Mouse (Mus musculus) forebrain, embryonic 10.5 days (tissue): ENCODE results near the gene Phf20. TPM values are rescaled to one million over a fixed set of nuclear protein-coding genes. Genes with fewer than 3 reads are reported as not detected.

ENCODE experiments used
- DNase-seq: peaks from one replicate; pipeline ENCODE4 v3.0.0-alpha.2; 2017; ENCODE audit warnings: low spot score; ENCODE audit errors: extremely low spot score
- H3K27ac ChIP-seq: fragments of 300-500 bp; sonication (generic); 2 replicates; pipeline ENCODE4 v1.5.1; 2016; ENCODE audit warnings: mild to moderate bottlenecking
- H3K27me3 ChIP-seq: fragments of 300-500 bp; sonication (generic); 2 replicates; pipeline ENCODE4 v1.6.1; 2016; ENCODE audit warnings: mild to moderate bottlenecking; ENCODE audit not compliant: poor library complexity, severe bottlenecking
- H3K36me3 ChIP-seq: fragments of 300-500 bp; sonication (generic); replicated peaks from 2 replicates; pipeline ENCODE4 v1.6.1; 2016; ENCODE audit warnings: mild to moderate bottlenecking, moderate library complexity
- H3K4me1 ChIP-seq: fragments of 300-500 bp; sonication (generic); 2 replicates; pipeline ENCODE4 v1.6.1; 2016
- H3K4me3 ChIP-seq: fragments of 300-500 bp; sonication (generic); 2 replicates; pipeline ENCODE4 v1.5.1; 2016; ENCODE audit warnings: mild to moderate bottlenecking, moderate library complexity
- H3K9me3 ChIP-seq: fragments of 300-500 bp; sonication (generic); 2 replicates; pipeline ENCODE4 v1.6.1; 2016; ENCODE audit warnings: mild to moderate bottlenecking, moderate library complexity
- WGBS: fragments of 180-500 bp; shearing (Covaris S2); methylation state at CpG from one replicate; pipeline ENCODE4 v1.1.7; 2016; 5-methylcytosine and 5-hydroxymethylcytosine counted together
- microRNA-seq: library from miRNA; unstranded; fragments of <30 nt; microRNA quantifications from one replicate; pipeline ENCODE4, GENCODE M21; 2017
- polyA plus RNA-seq: library from polyadenylated mRNA; unstranded; fragments of >200 nt; fragmentation: Nextera tagmentation; extraction: Ambion mirVana; gene quantifications from 2 replicates; pipeline ENCODE4 v1.2.1, GENCODE M21; 2016

Phf20 gene
- polyA plus RNA-seq, 1 experiment from 2014 or later: 71.6 TPM

DNA sequence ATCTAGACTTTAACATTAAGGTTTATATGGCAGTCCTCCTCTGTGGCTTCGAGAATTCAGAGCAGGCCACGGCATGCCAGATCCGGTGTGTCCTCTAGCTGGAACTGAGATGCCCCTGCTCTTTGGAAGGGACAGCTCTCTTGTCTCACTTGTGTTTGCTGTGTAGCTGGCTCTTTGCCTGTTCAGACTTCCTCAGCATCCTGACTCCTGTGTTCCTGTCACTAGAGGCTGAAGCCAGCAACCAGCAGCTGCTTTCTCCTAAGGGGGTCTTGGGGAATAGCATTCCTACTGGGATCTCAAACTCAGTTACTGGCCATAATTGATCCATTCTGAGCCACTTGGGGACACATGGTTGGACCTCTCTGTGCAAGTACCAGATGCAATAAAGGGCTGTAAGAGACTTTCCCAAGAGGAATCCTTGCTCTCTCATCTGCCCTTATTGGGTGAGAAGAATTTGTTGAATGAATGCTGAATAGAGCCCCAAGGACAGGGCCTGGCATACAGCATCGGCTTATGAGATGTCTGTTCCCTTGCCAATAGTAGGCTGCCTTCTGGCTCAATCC, 153.1 kb downstream of the Phf20 start:
- 92% methylated on average over 4 of the region's 4 CpGs for WGBS
- H3K4me1 ChIP-seq: peaks cover 8% of the 10 kb centered on the region

DNA sequence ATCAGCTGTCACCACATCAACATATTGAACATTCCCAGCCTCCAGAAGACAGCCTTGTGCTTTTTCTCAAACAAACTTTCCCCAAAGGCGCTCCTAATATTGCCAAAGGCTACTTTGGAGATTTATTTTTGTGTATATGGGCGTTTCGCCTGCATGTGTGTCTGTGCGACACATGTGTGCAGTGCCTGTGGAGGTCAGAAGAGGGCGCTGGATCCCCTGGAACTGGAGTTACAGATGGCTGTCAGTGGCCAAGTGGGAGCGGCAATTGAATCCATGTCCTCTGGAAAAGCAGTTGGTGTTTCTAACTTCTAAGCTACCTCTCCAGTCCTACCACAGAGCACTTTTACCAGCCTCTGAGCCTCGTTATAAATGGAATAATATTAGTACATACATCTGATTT, 155.0 kb downstream of the Phf20 start:
- no peaks in the 10 kb centered on the region for H3K9me3 ChIP-seq
- WGBS: 79% methylated on average over 7 of the region's 7 CpGs
- H3K4me1 ChIP-seq: no peaks in the 10 kb centered on the region
- no peak overlapping the region for H3K27ac ChIP-seq
- H3K36me3 ChIP-seq: no peaks in the 10 kb centered on the region
- H3K27me3 ChIP-seq: no peaks in the 10 kb centered on the region
- H3K4me3 ChIP-seq: no peak overlapping the region
- DNase-seq: no peak

More for the DNA sequence above, 153.1 kb downstream of the Phf20 start:
- Histone ChIP-seq H3K9me3 (no peaks in the 10 kb centered on the region), H3K27me3 (no peaks in the 10 kb centered on the region), H3K36me3 (no peaks in the 10 kb centered on the region), H3K27ac (no peak overlapping the region), H3K4me3 (no peak overlapping the region)
- DNase-seq: no peak

DNA sequence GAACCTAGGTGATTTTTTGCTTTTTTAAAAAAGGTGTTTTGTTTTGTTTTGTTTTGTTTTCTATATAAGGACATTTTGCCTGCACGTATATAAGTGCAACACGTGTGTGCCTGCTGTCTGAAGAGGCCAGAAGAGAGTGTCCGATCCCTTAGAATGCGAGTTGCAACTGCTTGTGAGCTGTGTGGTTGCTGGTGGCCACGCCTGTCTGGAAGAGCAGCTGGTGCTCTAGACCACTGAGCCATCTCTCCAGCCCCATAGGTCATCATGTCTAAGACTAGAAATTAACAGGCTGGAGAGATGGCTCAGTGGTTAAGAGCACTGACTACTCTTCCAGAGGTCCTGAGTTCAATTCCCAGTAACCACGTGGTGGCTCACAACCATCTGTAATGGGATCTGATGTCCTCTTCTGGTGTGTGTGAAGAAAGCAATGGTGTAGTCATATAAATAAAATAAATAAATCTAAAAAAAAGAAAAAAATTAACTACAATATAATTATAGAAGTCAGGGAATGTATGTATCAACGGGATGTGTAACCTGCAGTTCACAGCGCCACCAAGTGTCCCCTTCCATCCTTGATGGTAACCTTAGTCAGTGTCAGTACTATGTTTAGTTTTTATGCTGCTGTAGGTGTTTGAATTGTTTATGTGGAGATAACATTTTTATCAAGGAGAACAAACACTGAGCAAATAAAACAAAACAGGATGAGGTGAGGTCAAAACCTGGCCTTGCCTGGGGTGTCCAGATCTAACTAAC, 156.3 kb downstream of the Phf20 start:
- Histone ChIP-seq H3K36me3 (no peaks in the 10 kb centered on the region), H3K4me3 (no peak overlapping the region), H3K27me3 (no peaks in the 10 kb centered on the region), H3K27ac (no peak overlapping the region), H3K4me1 (no peaks in the 10 kb centered on the region), H3K9me3 (no peaks in the 10 kb centered on the region)
- WGBS: 79% methylated on average over 8 of the region's 8 CpGs
- DNase-seq: no peak

DNA sequence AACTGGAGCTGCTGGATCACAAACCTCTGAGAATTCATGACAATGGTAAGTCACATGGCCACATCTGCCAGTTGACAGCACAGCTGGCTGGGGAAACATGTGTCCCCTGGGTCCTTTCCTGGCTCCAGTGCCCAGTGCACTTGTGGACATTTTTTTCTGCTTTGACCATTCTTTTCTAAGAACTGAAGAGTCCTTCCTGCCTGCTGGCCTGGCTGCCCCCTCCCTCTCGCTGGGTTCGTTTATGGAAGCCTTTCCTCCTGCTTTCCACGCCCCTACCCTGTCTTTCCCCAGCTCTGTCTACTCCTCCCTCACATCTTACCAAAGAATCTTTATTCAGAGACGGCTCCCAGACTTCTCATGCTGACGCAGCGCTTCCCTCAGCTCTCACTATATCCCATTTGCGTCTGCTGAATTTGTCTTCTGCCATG, 157.0 kb downstream of the Phf20 start:
- Histone ChIP-seq H3K4me3 (no peak overlapping the region), H3K4me1 (no peaks in the 10 kb centered on the region), H3K27ac (no peak overlapping the region), H3K27me3 (no peaks in the 10 kb centered on the region), H3K36me3 (no peaks in the 10 kb centered on the region), H3K9me3 (no peaks in the 10 kb centered on the region)
- DNase-seq: no peak
- WGBS: 60% methylated on average over 7 of the region's 7 CpGs

DNA sequence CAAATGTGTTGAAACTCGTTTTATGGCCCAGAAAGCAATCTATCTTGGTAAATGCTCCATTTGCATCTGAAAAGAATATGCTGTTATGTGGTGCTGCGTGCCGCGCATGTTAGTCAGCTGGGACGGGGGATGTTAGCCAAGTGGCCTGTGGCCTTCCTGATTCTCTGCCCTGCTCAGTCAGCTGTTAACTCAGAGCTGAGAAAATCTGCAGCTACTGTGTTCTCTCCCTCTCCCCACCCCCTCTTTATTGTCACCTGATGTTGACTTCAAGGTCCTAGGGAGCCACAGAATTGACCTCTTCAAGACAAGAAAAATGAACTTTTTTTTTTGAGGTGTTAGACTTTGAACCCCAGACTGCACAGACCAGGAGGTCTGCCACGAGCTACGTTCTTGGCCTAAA, 159.8 kb downstream of the Phf20 start:
- DNase-seq: no peak

More for the DNA sequence above, 159.8 kb downstream of the Phf20 start:
- H3K4me1 ChIP-seq: no peaks in the 10 kb centered on the region
- H3K27ac ChIP-seq: no peak overlapping the region
- H3K9me3 ChIP-seq: no peaks in the 10 kb centered on the region
- 79% methylated on average over 7 of the region's 7 CpGs for WGBS
- H3K36me3 ChIP-seq: no peaks in the 10 kb centered on the region
- no peaks in the 10 kb centered on the region for H3K27me3 ChIP-seq
- H3K4me3 ChIP-seq: no peak overlapping the region

Small RNA genes lying within 50 kb of the gene (microRNA-seq; reads per million reads assigned to microRNA genes)
- not detected for gene Gm22759

Other genes with a start within 250 kb of the Phf20 start
- 28.8 and 28.9 TPM in 2 replicates for gene Cep250, start 240.0 kb upstream of the Phf20 start, polyA plus RNA-seq
- gene 6430550D23Rik, start 188.5 kb upstream of the Phf20 start, polyA plus RNA-seq: 1.4 and 2.1 TPM in 2 replicates
- gene Ergic3, start 188.4 kb upstream of the Phf20 start, polyA plus RNA-seq: 194 and 199 TPM in 2 replicates
- not detected in 2 replicates for gene Fer1l4, start 143.5 kb upstream of the Phf20 start, polyA plus RNA-seq
- gene Spag4, start 131.3 kb upstream of the Phf20 start, polyA plus RNA-seq: 4.1 TPM in 2 replicates
- 63.3 and 73.3 TPM in 2 replicates for gene Cpne1, start 84.5 kb upstream of the Phf20 start, polyA plus RNA-seq
- 47.5 and 50.4 TPM in 2 replicates for gene Rbm12, start 84.5 kb upstream of the Phf20 start, polyA plus RNA-seq
- 20.7 TPM in 2 replicates for gene Gm28036, start 69.4 kb upstream of the Phf20 start, polyA plus RNA-seq
- 379 and 398 TPM in 2 replicates for gene Romo1, start 52.4 kb upstream of the Phf20 start, polyA plus RNA-seq
- gene Nfs1, start 52.3 kb upstream of the Phf20 start, polyA plus RNA-seq: 41.7 and 45.2 TPM in 2 replicates
- 542 and 576 TPM in 2 replicates for gene Rbm39, start 16.2 kb upstream of the Phf20 start, polyA plus RNA-seq
- 2.5 and 2.6 TPM in 2 replicates for gene Cnbd2, start 115.8 kb downstream of the Phf20 start, polyA plus RNA-seq
- gene Scand1, start 116.2 kb downstream of the Phf20 start, polyA plus RNA-seq: 49.0 and 52.1 TPM in 2 replicates
- 0.93 and 1.1 TPM in 2 replicates for gene Epb41l1, start 224.4 kb downstream of the Phf20 start, polyA plus RNA-seq